Mouse (Mus musculus): ENCODE results near the gene Topaz1.

- no peak for TF ChIP-seq CHD2 (IDR thresholded peaks at IDR 0.05; ENCODE audit: low read length)
- TF ChIP-seq CTCF (conservative IDR thresholded peaks at IDR 0.05 in 1 of 2, IDR thresholded peaks at IDR 0.05 in 1 of 2; ENCODE audit: low read depth in 2 of 2, low read length in 2 of 2) = no peak
- TF ChIP-seq JUND (conservative IDR thresholded peaks at IDR 0.05; ENCODE audit: low read depth, low read length) = no peak
- TF ChIP-seq POLR2A (IDR thresholded peaks at IDR 0.05; ENCODE audit: low read depth, low read length) = no peak
- no peak for TF ChIP-seq NRF1 (IDR thresholded peaks at IDR 0.05; ENCODE audit: low read depth, low read length)
- TF ChIP-seq POLR2AphosphoS2 (IDR thresholded peaks at IDR 0.05; ENCODE audit: low read depth, low read length) = no peak
- TF ChIP-seq JUN (IDR thresholded peaks at IDR 0.05; ENCODE audit: insufficient read depth, low read depth, low read length) = no peak
- no peak for TF ChIP-seq RAD21 (IDR thresholded peaks at IDR 0.05; ENCODE audit: low read depth, low read length)
- no peak for TF ChIP-seq ELF1 (IDR thresholded peaks at IDR 0.05; ENCODE audit: low read depth, low read length)
- no peak for TF ChIP-seq ZKSCAN1 (IDR thresholded peaks at IDR 0.05; ENCODE audit: borderline replicate concordance, low read depth, low read length)
- TF ChIP-seq MXI1 (IDR thresholded peaks at IDR 0.05; ENCODE audit: low read depth, low read length) = no peak
- TF ChIP-seq RCOR1 (conservative IDR thresholded peaks at IDR 0.05; ENCODE audit: low read depth, low read length) = no peak
- TF ChIP-seq MYC (IDR thresholded peaks at IDR 0.05; ENCODE audit: low read depth, low read length) = no peak
- no peak for TF ChIP-seq MAFK (IDR thresholded peaks at IDR 0.05; ENCODE audit: insufficient replicate concordance, low read length)
Observed at GRCm38 (mm10) chr9:122846156-122846555, 99.0 kb downstream of the Topaz1 start.

Measured in CH12.LX (cell line).